Mouse (Mus musculus) cerebellum, postnatal 14 days (tissue): ENCODE results near the gene Gm45521.

Experiments
- DNase-seq, 2 experiments: peaks; one replicate each; pipeline ENCODE4 v3.0.0; 2021; ENCODE audit warnings: mixed read lengths in 2 of 2

The Gm45521 gene

DNA sequence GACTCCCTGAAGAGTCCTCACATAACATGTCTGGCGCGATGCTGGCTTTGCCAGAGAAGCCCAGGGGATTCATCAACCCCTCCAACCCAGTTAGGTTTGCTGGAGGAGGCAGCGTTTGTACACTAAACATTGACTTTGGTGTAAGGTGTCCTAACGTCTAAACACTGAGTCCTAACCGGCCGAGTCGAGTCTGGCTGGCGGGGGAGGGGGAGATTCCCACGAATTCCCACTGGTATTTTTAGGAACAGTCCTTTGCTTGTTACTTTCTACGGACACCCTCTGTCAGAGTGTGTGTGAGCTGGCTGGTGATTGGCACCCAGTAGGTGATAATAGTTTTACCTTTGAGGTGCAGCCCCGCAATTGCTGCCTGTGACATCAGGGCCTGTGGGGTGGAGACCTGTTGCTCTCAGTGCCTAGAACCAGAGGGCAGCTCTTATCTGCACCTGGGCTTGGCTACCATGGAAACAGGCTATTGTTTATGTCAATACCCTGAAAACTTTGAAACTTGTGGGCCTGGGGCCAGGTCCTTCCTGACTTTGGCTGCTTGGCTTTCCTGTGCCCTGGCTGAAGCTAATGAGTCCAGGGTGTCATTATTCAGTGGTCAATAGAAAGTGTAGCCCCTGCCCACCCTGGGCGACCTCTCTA is 4.4 kb upstream of the Gm45521 start:
- DNase-seq = no peak

- DNase-seq = no peak
Measured at GRCm38 (mm10) chr14:7954071-7954471, 3.0 kb upstream of the Gm45521 start.

GRCm38 (mm10) chr14:7956427-7956826 is 661 bp upstream of the Gm45521 start:
- no peak for DNase-seq

DNA sequence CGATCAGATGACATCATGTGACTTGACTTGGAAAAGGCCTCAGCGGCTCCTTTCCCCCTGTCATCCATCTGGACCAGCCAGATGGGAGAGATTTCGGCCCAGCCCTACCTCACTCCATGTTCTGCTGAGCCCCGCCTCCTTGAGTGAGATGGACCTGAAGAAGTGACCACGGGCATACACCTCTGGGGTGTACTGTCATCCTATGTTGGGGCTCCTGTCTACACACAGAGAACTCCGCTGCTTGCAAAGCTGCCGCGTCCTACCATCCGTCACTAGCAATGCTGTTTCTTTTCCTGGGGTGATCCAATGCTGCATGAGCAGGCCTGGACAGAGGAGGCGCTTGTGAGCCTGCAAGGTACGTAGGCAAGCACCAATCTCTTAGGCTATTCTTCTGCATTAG is 3.5 kb downstream of the Gm45521 start:
- DNase-seq = peak; percentile 60 to 76

GRCm38 (mm10) chr14:7961714-7962113 is 4.6 kb downstream of the Gm45521 start:
- DNase-seq = peak in 1 of 2 experiments; percentile 26

DNA sequence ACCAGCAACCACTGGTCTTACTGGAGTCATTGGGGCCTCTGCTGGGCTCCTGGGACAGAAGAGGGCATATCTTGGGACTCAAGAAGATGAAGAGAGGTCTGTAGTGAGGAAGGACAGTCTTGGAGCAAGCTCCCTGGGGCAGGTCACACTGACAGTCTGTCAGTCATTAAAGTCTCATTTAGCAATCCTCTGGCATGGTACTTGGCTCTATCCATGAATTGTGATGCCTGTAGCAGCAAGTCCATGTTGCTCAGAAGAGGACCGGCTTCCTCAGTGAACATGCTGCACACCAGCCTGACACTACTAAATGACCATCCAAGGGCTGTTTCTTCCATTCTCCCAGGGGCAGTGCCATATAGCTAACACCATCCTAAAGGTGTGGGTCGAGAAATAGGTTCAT is 5.5 kb downstream of the Gm45521 start:
- no peak for DNase-seq

GRCm38 (mm10) chr14:7963160-7963559 is 6.1 kb downstream of the Gm45521 start:
- DNase-seq = no peak

DNA sequence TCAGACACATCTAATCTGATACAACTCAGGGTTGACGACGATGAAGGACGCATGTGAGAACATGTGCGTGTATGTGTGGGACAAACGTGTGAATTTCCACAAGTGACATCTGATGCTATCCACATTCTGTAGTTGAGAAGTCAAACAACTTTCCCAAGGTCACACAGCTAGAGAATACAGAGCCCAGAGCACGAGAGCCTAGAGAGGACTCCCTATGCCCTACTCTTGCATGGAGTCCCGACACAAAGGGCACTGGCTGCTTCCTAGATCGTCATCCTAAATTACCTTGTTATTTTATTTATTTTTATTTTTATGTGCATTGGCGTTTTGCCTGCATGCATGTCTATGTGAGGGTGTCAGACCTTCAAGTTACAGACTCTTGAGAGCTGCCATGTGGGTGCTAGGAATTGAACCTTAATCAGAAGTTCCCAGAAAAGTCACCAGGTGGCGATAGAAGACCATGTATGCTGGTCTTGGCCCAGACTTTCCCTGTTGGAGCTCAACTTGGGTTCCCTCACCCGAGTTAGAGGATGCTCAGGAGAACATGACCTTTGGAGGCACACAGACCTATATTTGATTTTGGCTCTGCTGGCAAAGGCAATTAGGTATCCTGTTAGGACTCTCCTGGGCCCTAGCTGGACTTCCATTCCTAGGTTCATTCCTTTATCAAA is 7.3 kb downstream of the Gm45521 start:
- DNase-seq = peak; percentile 88 to 89

GRCm38 (mm10) chr14:7971889-7972493 is 14.9 kb downstream of the Gm45521 start:
- no peak for DNase-seq

GRCm38 (mm10) chr14:7974643-7975042 is 17.6 kb downstream of the Gm45521 start:
- DNase-seq = no peak

DNA sequence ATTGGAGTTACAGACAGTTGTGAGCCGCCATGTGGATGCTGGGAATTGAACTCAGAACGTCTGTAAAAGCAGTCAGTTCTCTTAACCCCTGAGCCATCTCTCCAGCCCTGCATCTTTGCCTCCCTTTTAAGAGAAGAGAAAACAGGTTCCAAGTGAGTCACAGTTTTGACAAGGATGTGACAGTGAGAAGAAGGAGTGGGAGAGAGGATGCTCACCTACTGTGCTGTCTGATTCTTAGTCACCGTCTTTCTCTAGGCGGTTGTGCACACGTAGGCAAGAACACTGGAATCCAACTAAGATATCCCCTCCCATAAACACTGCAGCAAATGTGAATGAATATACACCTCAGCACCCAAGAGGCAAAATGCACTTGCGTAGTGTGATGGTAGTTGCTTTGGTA is 18.1 kb downstream of the Gm45521 start:
- DNase-seq = no peak

- no peak for DNase-seq
Measured at GRCm38 (mm10) chr14:7977471-7977870, 20.4 kb downstream of the Gm45521 start.

DNA sequence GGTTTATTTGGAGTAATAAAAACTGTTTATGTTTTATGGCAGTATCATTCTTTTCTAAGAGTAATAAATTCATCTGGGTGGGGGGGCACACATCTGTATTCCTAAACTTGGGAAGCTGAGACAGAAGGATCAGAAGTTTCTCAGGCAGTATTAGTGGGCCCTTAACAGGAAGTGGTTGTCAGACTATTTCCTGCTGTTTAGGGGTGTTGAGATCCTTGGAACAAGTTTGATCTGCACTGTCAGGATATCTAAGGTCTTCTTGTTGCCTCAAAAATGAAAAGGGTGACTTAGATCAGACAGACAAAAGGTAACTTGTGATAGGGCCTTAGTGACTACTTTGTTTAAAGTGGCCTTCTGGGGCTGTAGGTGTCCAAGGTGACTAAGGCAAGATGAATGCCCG is 21.1 kb downstream of the Gm45521 start:
- no peak for DNase-seq

DNA sequence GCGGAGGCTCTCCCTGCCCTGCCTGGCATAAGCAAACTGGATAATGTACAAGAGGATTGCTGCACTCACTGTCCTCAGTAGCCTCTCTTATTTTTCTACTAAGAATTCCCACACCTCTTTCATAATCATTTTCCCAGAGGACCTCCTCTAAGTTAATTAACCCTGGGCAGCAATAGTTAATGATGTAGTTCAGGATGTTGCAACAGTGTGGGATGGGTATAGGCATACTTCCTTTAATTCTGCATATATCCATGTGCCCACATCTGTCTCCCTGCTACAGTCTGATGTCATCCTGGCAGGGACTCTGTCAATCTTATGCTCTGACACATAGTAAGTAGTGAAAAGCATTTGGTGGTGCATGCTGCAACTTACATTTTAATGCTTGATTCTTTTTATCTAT is 24.1 kb downstream of the Gm45521 start:
- no peak for DNase-seq

- no peak for DNase-seq
Measured at GRCm38 (mm10) chr14:7986913-7987312, 29.8 kb downstream of the Gm45521 start.

GRCm38 (mm10) chr14:7989371-7989770 is 32.3 kb downstream of the Gm45521 start:
- DNase-seq = no peak

DNA sequence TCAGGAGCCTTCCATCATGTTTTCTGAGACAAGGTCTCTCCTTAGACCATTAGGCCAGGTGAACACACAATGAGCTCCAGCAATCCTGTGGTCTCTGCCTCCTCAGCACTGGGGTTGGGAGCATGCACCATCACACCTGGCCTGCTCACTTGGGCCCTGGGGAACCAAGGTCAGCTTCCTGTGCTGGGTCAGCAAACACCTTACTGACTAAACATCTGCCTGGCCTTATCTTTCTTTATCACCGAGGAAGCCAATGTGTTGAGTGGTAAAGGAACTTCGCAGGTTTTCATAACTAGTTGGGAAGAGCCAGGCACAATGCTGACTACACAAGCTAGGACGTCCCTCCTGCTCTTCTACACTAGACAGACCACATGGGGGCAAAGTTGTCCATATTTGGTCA is 32.9 kb downstream of the Gm45521 start:
- DNase-seq = no peak

- no peak for DNase-seq
Measured at GRCm38 (mm10) chr14:7991108-7991776, 34.2 kb downstream of the Gm45521 start.

DNA sequence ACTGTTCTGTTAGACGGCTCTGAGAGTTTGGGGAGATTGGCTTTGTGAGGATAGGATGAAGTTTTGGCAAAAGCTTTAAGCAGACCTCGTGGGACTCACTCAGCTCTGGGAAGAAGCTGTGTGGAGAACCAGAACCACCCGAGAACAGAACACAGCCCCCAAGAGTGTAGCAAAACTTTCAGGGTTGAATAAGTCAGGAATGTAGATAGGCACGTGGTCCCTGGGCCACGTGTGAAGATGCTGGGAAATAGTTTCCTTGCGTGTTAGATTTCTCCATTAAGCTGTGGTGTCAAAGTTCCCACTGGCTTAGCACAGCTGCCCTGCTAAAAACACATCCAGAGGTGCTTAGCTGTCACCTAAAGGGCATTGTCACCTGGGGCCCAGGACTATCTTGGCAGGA is 35.1 kb downstream of the Gm45521 start:
- DNase-seq = no peak

DNA sequence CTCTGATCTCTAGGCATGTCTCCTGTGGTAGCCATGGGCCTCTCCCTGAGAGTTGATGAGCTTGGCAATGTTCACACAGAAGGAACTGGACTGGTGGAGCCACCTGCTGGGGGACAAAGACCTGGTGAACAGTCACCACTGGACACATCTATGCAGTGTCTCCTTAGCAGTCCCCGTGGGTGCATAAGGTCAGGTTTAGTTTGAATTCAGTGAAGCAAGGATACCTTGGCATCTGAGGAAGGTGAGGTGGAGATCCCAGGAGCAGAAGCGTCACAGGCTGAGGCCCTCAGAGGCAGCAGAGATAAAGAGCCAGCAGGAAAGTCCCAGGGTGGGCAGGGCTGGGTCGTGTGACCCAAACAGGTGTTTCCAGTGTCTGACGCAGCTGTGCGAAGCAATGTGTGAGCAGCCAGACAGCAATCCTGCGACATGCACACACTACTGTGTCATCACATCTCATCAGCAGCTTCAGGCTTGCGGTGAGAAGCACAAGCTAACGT is 37.2 kb downstream of the Gm45521 start, which contains the start of gene Dnase1l3:
Gene Dnase1l3, minus strand, starts transcription at position 303 of the 497 bp plus-strand sequence.
- peak in 1 of 2 experiments; percentile 37 for DNase-seq

DNA sequence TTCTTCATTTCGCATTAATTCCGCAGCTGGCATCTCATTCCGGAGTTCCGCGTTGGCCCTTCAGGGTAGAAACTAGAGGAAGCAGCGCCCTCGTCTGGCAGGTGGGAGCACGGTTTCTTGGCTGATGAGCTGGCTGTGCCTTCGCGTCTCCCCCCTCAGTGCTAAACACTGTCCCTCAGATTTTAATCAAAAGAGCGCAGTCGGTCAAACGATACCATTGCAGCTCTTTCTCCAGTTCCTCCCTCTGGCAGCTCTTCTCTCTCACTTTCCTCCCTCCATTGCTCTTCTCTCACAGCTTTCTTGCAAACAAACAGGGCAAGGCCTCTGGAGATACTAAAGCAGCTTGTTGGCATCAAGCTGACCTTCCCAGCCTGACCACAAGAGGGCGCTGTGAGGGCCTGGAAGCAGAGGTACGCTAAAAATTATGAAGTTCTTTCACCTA is 40.2 kb downstream of the Gm45521 start:
- peak; percentile 93 to 97 for DNase-seq

DNA sequence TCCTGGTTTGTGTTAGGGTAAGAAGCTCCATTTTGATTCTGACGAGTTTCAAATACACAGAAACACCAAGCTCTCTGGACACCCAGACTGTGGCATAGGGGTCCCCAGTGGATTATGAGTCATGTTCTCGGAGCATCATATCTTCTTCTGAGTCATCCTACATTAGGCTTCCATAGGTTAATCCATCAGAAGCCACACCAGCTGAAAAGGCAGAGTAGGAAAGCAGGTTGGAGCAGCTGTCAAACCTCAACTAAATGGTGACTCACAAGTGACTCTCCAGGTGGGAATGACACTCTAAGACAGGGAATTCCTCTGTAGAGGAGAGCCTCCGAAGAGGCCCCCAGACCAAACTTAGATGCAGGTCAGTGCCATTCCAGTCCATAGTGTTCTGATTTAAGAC is 41.9 kb downstream of the Gm45521 start:
- DNase-seq = no peak

- no peak for DNase-seq
Measured at GRCm38 (mm10) chr14:7999435-7999834, 42.3 kb downstream of the Gm45521 start.
